Mouse (Mus musculus): ENCODE measurements at regions not wholly inside any gene's neighbourhood (a gene's known extent, or its start where the extent isn't known, plus 50 kb on each side); places are given as distances from the start of the nearest gene placed in this dataset.

- no peak for TF ChIP-seq CTCF (IDR thresholded peaks at IDR 0.05; ENCODE audit: low read depth, low read length)
- no peak for TF ChIP-seq POLR2A (IDR thresholded peaks at IDR 0.05; ENCODE audit: extremely low read depth, insufficient read depth, low read length)
These were observed 78.1 kb upstream of the Ywhaq start for GRCm38 (mm10) chr12:21495511-21495910.
